Mouse (Mus musculus): ENCODE data around the gene Ttc17. TPM values are rescaled to one million over a fixed set of nuclear protein-coding genes. Genes with fewer than 3 reads are reported as not detected.

Ttc17 gene
- polyA plus RNA-seq (2017; shearing (Covaris generic)) = 67.0 TPM

GRCm38 (mm10) chr2:94406083-94406957 lies at the start of gene Ttc17:
TSS of gene Ttc17 (minus strand) at chr2:94406689.

Other genes starting within 250 kb of the Ttc17 start
- 66.2 TPM for gene Hsd17b12, start 248.7 kb downstream of the Ttc17 start, polyA plus RNA-seq (2017; shearing (Covaris generic))
- 145 TPM for gene Api5, start 31.4 kb upstream of the Ttc17 start, polyA plus RNA-seq (2017; shearing (Covaris generic))

Measured in CD4-positive, CD25-positive, alpha-beta regulatory T cell, adult 9 weeks (primary cell).